Mouse (Mus musculus) heart, postnatal 0 days (tissue): ENCODE data around the gene Tmem132c.

Experiments used
- CTCF ChIP-seq: IDR thresholded peaks from 2 replicates; pipeline ENCODE4 v1.5.1; 2016; ENCODE audit warnings: antibody characterized with exemption, control low read depth, low read depth
- EP300 ChIP-seq: IDR thresholded peaks from 2 replicates; pipeline ENCODE4 v1.6.1; 2016; ENCODE audit warnings: antibody characterized with exemption, low read depth

DNA sequence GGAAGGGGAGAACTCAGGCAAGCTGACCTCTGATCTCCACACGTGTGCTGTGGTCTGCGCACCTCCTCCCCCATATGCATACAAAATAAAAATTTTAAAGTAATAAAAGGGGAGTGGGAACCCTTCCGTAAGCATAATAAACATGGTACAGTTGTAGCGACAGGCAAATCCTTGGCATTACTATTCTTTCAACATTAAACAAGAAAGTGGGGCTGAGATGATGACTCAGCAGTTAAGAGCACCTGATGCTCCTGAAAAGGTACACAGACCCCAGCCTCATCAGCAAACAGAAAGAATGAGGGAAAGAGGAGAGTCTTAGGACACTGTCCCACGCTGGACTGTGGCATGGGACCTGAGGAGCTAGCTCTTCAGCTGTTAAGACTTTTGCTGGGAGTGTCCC is 361.4 kb downstream of the Tmem132c start:
- TF ChIP-seq CTCF (no peak), EP300 (no peak)
